Mouse (Mus musculus) lung, adult 2 months (tissue): ENCODE measurements around the gene Syt1.

Source experiments
- CTCF ChIP-seq: fragments of 200-500 bp; IDR thresholded peaks from 2 replicates; pipeline ENCODE4 v1.5.1; 2011; ENCODE audit warnings: mild to moderate bottlenecking, low read length, control low read depth; ENCODE audit not compliant: insufficient read depth
- POLR2A ChIP-seq: fragments of 200-500 bp; IDR thresholded peaks from 2 replicates; pipeline ENCODE4 v1.6.1; 2011; ENCODE audit warnings: low read depth, mild to moderate bottlenecking, control low read depth, low read length, borderline replicate concordance; ENCODE audit errors: extremely low read depth

DNA sequence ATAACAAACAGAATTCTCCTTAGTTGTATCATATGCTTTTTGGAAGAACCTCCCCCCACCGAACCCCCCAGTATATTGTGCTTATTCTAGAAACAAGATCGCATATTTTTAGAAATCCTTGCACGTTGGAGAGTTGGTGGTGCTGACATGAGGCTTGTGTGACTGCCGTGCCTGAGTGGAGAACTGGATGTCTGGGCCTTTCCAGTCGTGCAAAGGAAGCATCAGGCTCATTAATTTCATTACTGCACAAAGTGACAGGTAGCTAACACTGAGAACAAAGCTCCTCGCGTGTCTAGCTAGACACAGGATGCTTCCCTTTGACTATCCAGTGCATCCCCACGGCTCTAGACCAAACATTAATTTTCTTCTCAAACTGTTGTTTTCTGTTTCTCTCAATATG lies 358.0 kb downstream of the Syt1 start:
- TF ChIP-seq CTCF: no peak
- TF ChIP-seq POLR2A: no peak
